Mouse (Mus musculus) left cerebral cortex, postnatal 25 days (tissue): ENCODE measurements around the gene Slfn5. TPM values are rescaled to one million over a fixed set of nuclear protein-coding genes. Genes with fewer than 3 reads are reported as not detected.
A peak's percentile ranks its signal among the peaks of the same experiment; 100 is the strongest.
"Not testable (repeated sequence)": the region's sequence is repeated elsewhere in the genome, so short reads cannot be mapped to it uniquely, and the experiment has no call there.

Experiments
- DNase-seq, 2 experiments: peaks; one replicate each; pipeline ENCODE4 v3.0.0; 2022; ENCODE audit warnings: low spot score in 2 of 2, mixed read lengths in 1 of 2
- intact Hi-C: fragments of 180-260 bp; cut with DNase I; formaldehyde crosslinking; loops from one replicate; pipeline ENCODE4 v1.15.1; 2025
- microRNA-seq, 2 experiments: library from miRNA; unstranded; fragments of <30 nt; microRNA quantifications; one replicate each; pipeline ENCODE4 v1.2.0; 2022
- total RNA-seq, 2 experiments: library from RNA; stranded (reverse); gene quantifications; 2 replicates each; pipeline ENCODE4 v1.2.3; 2021

The Slfn5 gene
- total RNA-seq, 2 experiments from 2014 or later = 4.4 to 4.5 TPM

DNA sequence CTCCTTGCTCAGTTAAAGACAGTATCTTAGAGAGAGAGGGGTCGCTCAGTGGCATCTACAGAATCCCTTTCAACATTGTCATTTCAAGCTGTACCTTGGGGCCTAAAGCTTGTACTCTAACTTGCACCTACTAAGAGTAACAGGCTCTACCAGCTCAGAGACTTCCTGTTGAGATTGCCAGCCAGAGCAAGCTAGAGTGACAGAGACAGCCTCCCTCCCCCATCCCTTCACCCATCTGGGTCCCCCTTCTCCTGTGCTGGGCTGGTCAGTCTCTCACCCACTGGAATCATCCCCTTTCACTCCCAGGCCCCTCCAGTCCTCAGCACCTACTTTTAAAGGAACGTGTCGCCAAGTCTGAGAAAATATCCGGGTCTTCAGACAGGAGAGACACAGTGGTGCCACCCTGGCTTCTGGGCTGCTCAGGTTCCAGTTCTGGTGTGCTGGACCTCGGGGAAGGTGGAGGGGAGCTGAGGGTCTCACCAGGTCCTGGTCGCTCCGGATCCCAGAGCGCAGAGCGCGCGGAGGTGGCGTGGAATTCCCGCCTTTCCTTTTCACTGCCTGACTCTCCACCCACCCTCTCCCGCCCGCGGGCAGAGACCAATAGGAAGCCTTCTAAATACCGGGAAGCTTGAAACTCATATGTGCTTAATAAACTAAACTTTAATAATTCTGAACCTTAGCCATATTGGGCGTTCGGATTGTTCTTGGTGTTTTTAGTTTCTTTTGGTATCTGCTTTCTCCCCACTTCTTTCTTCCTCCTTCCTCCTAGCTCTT, 39.6 kb downstream of the Slfn5 start:
- intact Hi-C loops, DNase-seq: not testable (repeated sequence)

DNA sequence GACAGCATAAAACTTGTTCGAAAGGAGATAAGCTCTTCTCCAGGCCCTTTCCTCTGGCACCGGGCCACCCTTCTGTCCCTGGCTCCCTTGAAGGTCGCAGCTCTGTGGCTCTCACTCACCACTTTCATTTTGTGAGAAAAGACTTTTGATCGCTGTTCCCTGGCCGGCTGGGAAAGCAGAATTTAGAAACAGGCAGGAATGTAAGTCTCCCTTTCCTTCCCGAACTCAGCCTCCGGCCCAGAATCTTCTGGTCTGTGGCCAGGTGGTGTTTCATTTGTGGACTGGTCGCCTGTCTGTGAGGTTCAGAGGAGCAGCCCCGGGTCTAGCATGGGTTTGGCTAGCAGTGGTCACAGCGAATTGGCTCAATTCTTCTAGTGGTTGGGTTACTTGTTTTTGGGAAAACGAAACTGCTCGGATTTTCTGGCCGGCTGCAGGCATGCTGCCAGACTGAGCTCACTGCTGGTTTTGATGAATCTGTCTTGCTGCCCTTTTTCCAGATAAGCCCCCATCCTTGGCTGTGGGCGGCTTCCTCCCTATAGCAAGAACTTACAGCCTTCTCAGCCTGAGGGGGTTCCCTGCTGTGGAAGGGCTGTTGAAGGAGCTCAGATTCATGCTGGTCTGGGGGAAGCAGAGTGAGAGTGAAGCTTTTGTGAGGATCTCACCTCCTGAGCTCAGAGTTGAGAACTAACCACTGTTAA, 40.5 kb downstream of the Slfn5 start, which contains the start of gene Slfn9:
Slfn9 (minus strand) TSS at position 362 of the 698 bp plus-strand sequence.
- intact Hi-C loops = no loop called here

DNA sequence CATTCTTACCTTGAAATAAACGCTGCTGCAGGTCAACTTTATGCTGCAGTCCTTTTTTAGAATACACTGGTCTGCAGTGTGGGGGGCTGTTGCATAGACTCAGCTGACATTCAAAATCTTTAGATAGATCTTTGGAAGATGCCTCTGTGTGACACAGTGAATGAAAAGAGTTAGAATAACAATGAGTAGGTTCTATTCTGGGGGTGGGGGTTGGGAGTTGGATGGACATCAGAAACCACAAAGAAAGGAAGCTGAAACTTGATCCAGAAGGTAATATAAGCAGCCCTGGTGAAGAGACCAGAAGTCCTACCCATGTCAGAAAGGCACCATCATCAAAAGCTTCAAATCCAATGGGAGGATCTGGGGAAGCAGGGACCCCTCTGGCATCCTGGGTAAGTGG, 62.2 kb downstream of the Slfn5 start:
- intact Hi-C loops = no loop called here
- DNase-seq = no peak

More for the DNA sequence above, 40.5 kb downstream of the Slfn5 start, which contains the start of gene Slfn9:
- DNase-seq = peak; percentile 15 to 33

Small RNA genes within 50 kb of the gene (microRNA-seq; reads per million reads assigned to microRNA genes)
- gene Mir7679 = 0 reads per million in 2 experiments

Other genes starting within 250 kb of the Slfn5 start
- under 1 TPM in 1 of 2 experiments, not detected in 1; 0.25 TPM for gene Cct6b, start 187.0 kb upstream of the Slfn5 start, total RNA-seq
- 10 to 100 TPM; 15.5 to 17.3 TPM for gene Zfp830, start 187.0 kb upstream of the Slfn5 start, total RNA-seq
- 10 to 100 TPM; 23.1 to 26.4 TPM for gene Lig3, start 170.2 kb upstream of the Slfn5 start, total RNA-seq
- 1 to 10 TPM; 8.6 to 9.7 TPM for gene Rffl, start 80.1 kb upstream of the Slfn5 start, total RNA-seq
- gene Rad51d, start 60.7 kb upstream of the Slfn5 start, total RNA-seq = 10 to 100 TPM; 14.1 to 16.6 TPM
- not detected for gene Fndc8, start 59.2 kb upstream of the Slfn5 start, total RNA-seq
- gene Nle1, start 42.9 kb upstream of the Slfn5 start, total RNA-seq = 10 to 100 TPM; 32.3 to 32.8 TPM
- 1 to 10 TPM; 1.8 to 3.1 TPM for gene Unc45b, start 40.8 kb upstream of the Slfn5 start, total RNA-seq
- under 1 TPM; 0.48 to 0.57 TPM for gene Slfn9, start 40.5 kb downstream of the Slfn5 start, total RNA-seq
- under 1 TPM; 0.50 to 0.87 TPM for gene Slfn8, start 69.5 kb downstream of the Slfn5 start, total RNA-seq
- gene Slfn2, start 113.8 kb downstream of the Slfn5 start, total RNA-seq = 1 to 10 TPM; 1.3 to 1.6 TPM
- gene Slfn1, start 165.5 kb downstream of the Slfn5 start, total RNA-seq = not detected
- not detected for gene Slfn4, start 223.8 kb downstream of the Slfn5 start, total RNA-seq
- gene Slfn3, start 240.0 kb downstream of the Slfn5 start, total RNA-seq = under 1 TPM; 0.28 to 0.37 TPM